Mouse (Mus musculus): ENCODE results near the gene Kcnj16. TPM values are rescaled to one million over a fixed set of nuclear protein-coding genes. Genes with fewer than 3 reads are reported as not detected.
A peak's percentile ranks its signal among the peaks of the same experiment; 100 is the strongest.

Gene Kcnj16
- total and polyA plus RNA-seq, 2 experiments: 0.31 to 1.0 TPM

- Histone ChIP-seq H3K27ac (replicated peaks; ENCODE audit: insufficient read depth, low read depth, low read length) (no peak overlapping the region), H3K4me1 (ENCODE audit: control insufficient read depth, insufficient read depth, low read length) (no peaks in the 10 kb centered on the region), H3K4me3 (ENCODE audit: insufficient read depth, low read depth, low read length) (no peak overlapping the region), H3K79me2 (ENCODE audit: control insufficient read depth, insufficient read depth, low read length) (no peaks in the 10 kb centered on the region), H3K36me3 (ENCODE audit: control insufficient read depth, insufficient read depth, low read length) (no peaks in the 10 kb centered on the region), H3K27me3 (ENCODE audit: control insufficient read depth, insufficient read depth, low read length) (no peaks in the 10 kb centered on the region), H3K9ac (ENCODE audit: low read depth, low read length) (no peak overlapping the region)
- no peak for TF ChIP-seq POLR2A (IDR thresholded peaks at IDR 0.05; ENCODE audit: extremely low read depth, insufficient read depth, low read length)
- TF ChIP-seq CTCF (IDR thresholded peaks at IDR 0.05; ENCODE audit: low read depth, low read length): no peak
- 19% methylated on average over 5 of the region's 5 CpGs for WGBS
- no peak for DNase-seq (ENCODE audit: extremely low read depth, low read depth, low spot score)
These were observed 6.2 kb upstream of the Kcnj16 start for GRCm38 (mm10) chr11:110961592-110962021.

GRCm38 (mm10) chr11:110967019-110967761, 643 bp upstream of the Kcnj16 start:
- Histone ChIP-seq H3K27me3 (ENCODE audit: control insufficient read depth, insufficient read depth, low read length) (no peaks in the 10 kb centered on the region), H3K27ac (replicated peaks; ENCODE audit: insufficient read depth, low read depth, low read length) (no peak overlapping the region), H3K79me2 (ENCODE audit: control insufficient read depth, insufficient read depth, low read length) (no peaks in the 10 kb centered on the region), H3K4me3 (ENCODE audit: insufficient read depth, low read depth, low read length) (no peak overlapping the region), H3K4me1 (ENCODE audit: control insufficient read depth, insufficient read depth, low read length) (no peaks in the 10 kb centered on the region), H3K9ac (ENCODE audit: low read depth, low read length) (no peak overlapping the region), H3K36me3 (ENCODE audit: control insufficient read depth, insufficient read depth, low read length) (no peaks in the 10 kb centered on the region)
- DNase-seq (ENCODE audit: extremely low read depth, low read depth, low spot score): no peak
- 63% methylated on average over 11 of the region's 11 CpGs for WGBS
- TF ChIP-seq POLR2A (IDR thresholded peaks at IDR 0.05; ENCODE audit: extremely low read depth, insufficient read depth, low read length): no peak
- no peak for TF ChIP-seq CTCF (IDR thresholded peaks at IDR 0.05; ENCODE audit: low read depth, low read length)

GRCm38 (mm10) chr11:110968901-110969300, 1.1 kb downstream of the Kcnj16 start:
- Histone ChIP-seq H3K27ac (replicated peaks; ENCODE audit: insufficient read depth, low read depth, low read length) (no peak overlapping the region), H3K36me3 (ENCODE audit: control insufficient read depth, insufficient read depth, low read length) (no peaks in the 10 kb centered on the region), H3K4me1 (ENCODE audit: control insufficient read depth, insufficient read depth, low read length) (no peaks in the 10 kb centered on the region), H3K9ac (ENCODE audit: low read depth, low read length) (no peak overlapping the region), H3K27me3 (ENCODE audit: control insufficient read depth, insufficient read depth, low read length) (no peaks in the 10 kb centered on the region), H3K79me2 (ENCODE audit: control insufficient read depth, insufficient read depth, low read length) (no peaks in the 10 kb centered on the region), H3K4me3 (ENCODE audit: insufficient read depth, low read depth, low read length) (no peak overlapping the region)
- no peak for DNase-seq (ENCODE audit: extremely low read depth, low read depth, low spot score)
- TF ChIP-seq POLR2A (IDR thresholded peaks at IDR 0.05; ENCODE audit: extremely low read depth, insufficient read depth, low read length) (no peak), CTCF (IDR thresholded peaks at IDR 0.05; ENCODE audit: low read depth, low read length) (no peak)

GRCm38 (mm10) chr11:110985508-110985907, 17.7 kb downstream of the Kcnj16 start:
- TF ChIP-seq POLR2A (IDR thresholded peaks at IDR 0.05; ENCODE audit: extremely low read depth, insufficient read depth, low read length) (no peak), CTCF (IDR thresholded peaks at IDR 0.05; ENCODE audit: low read depth, low read length) (no peak)
- no peak overlapping the region for H3K9ac ChIP-seq (ENCODE audit: low read depth, low read length)
- no peaks in the 10 kb centered on the region for H3K79me2 ChIP-seq (ENCODE audit: control insufficient read depth, insufficient read depth, low read length)
- no peaks in the 10 kb centered on the region for H3K4me1 ChIP-seq (ENCODE audit: control insufficient read depth, insufficient read depth, low read length)
- no peaks in the 10 kb centered on the region for H3K27me3 ChIP-seq (ENCODE audit: control insufficient read depth, insufficient read depth, low read length)
- 75% methylated on average over 1 of the region's 1 CpGs for WGBS
- no peaks in the 10 kb centered on the region for H3K36me3 ChIP-seq (ENCODE audit: control insufficient read depth, insufficient read depth, low read length)
- no peak overlapping the region for H3K4me3 ChIP-seq (ENCODE audit: insufficient read depth, low read depth, low read length)
- H3K27ac ChIP-seq (replicated peaks; ENCODE audit: insufficient read depth, low read depth, low read length): no peak overlapping the region
- no peak for DNase-seq (ENCODE audit: extremely low read depth, low read depth, low spot score)

GRCm38 (mm10) chr11:110985949-110986348, 18.1 kb downstream of the Kcnj16 start:
- H3K4me3 ChIP-seq (ENCODE audit: insufficient read depth, low read depth, low read length): no peak overlapping the region
- H3K4me1 ChIP-seq (ENCODE audit: control insufficient read depth, insufficient read depth, low read length): no peaks in the 10 kb centered on the region
- H3K36me3 ChIP-seq (ENCODE audit: control insufficient read depth, insufficient read depth, low read length): no peaks in the 10 kb centered on the region
- no peak overlapping the region for H3K27ac ChIP-seq (replicated peaks; ENCODE audit: insufficient read depth, low read depth, low read length)
- H3K79me2 ChIP-seq (ENCODE audit: control insufficient read depth, insufficient read depth, low read length): no peaks in the 10 kb centered on the region
- H3K27me3 ChIP-seq (ENCODE audit: control insufficient read depth, insufficient read depth, low read length): no peaks in the 10 kb centered on the region
- DNase-seq (ENCODE audit: extremely low read depth, low read depth, low spot score): peak; percentile 18
- no peak overlapping the region for H3K9ac ChIP-seq (ENCODE audit: low read depth, low read length)
- TF ChIP-seq POLR2A (IDR thresholded peaks at IDR 0.05; ENCODE audit: extremely low read depth, insufficient read depth, low read length) (no peak), CTCF (IDR thresholded peaks at IDR 0.05; ENCODE audit: low read depth, low read length) (no peak)
- WGBS: 38% methylated on average over 3 of the region's 3 CpGs

GRCm38 (mm10) chr11:110993616-110994015, 25.8 kb downstream of the Kcnj16 start:
- no peak overlapping the region for H3K4me3 ChIP-seq (ENCODE audit: insufficient read depth, low read depth, low read length)
- peaks cover 3% of the 10 kb centered on the region; the same call in 1 of the 2 replicates for H3K4me1 ChIP-seq (ENCODE audit: control insufficient read depth, insufficient read depth, low read length)
- H3K27me3 ChIP-seq (ENCODE audit: control insufficient read depth, insufficient read depth, low read length): no peaks in the 10 kb centered on the region
- no peaks in the 10 kb centered on the region for H3K36me3 ChIP-seq (ENCODE audit: control insufficient read depth, insufficient read depth, low read length)
- TF ChIP-seq CTCF (IDR thresholded peaks at IDR 0.05; ENCODE audit: low read depth, low read length): no peak
- no peak for TF ChIP-seq POLR2A (IDR thresholded peaks at IDR 0.05; ENCODE audit: extremely low read depth, insufficient read depth, low read length)
- 46% methylated on average over 4 of the region's 4 CpGs for WGBS
- peak overlapping the region; percentile 48; the same call in 1 of the 2 replicates for H3K27ac ChIP-seq (replicated peaks; ENCODE audit: insufficient read depth, low read depth, low read length)
- peak; percentile 60 for DNase-seq (ENCODE audit: extremely low read depth, low read depth, low spot score)
- no peaks in the 10 kb centered on the region for H3K79me2 ChIP-seq (ENCODE audit: control insufficient read depth, insufficient read depth, low read length)
- H3K9ac ChIP-seq (ENCODE audit: low read depth, low read length): no peak overlapping the region
